Mouse (Mus musculus): ENCODE data around the gene Derl3. TPM values are rescaled to one million over a fixed set of nuclear protein-coding genes. Genes with fewer than 3 reads are reported as not detected.

The Derl3 gene
- total RNA-seq (2023), result 3.4 TPM

DNA sequence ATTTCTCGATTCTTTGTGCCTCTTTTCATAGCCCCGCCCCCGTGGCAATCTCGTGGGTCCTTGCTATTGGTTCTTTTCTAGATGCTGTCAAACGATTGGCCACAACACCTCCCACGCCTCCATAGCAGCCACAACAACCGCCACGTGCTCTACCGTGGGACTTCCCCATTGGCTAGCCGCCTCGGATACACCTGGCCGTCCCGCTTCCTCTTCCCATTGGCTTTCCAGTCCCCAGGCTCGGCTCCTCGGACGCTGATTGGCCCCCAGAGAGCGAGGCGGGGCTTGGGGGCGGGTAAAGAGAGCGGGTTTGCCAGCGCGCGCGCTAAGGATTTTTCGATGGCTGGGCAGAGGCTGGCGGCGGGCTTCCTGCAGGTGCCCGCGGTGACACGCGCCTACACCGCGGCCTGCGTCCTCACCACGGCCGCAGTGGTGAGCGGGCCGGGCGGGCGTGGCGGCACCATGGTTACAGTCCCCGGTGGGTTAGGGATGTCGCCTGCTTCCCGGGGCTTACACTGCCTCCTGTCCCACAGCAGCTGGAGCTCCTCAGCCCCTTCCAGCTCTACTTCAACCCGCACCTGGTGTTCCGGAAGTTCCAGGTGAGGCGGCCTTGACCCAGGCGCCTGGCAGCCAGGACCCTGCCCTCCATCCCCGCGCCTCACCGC is at the start of gene Derl3:
TSS of gene Derl3 (plus strand) at position 325 of the 662 bp plus-strand sequence.

DNA sequence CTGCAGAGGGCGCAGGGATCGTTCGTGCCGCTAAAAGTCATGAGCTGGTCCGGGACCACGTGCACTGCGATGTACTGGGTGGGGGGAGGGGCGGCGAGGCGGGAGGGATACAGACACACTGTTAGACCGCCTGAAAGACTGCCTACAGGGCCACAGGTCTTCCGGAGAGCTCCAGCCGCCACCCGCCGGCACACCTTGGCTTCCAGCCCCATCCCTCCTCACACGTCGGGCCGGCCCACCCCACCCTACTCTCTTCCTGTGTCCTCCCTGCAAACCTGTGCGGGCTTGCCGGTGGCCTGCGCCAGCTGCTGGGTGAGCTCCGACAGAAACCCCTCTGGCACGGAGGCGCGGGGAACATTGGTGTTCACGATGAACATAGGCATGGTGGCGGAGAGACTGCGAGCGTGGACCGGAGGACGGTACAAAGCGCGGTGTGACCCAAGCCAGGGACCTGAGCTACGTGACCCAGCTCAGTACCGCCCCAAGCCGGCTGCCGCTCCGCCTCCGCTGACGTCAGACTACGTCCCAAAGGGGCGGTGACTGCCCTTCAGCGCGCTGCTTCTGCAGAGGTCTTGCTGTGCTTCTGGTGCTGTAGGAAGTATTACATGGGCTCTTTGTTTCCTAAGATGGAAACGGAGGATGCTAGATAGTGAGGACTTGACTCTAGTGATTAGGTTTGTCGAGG is 33.3 kb upstream of the Derl3 start, which contains the start of gene Mif:
TSS of gene Mif (minus strand) at position 455 of the 685 bp plus-strand sequence.

DNA sequence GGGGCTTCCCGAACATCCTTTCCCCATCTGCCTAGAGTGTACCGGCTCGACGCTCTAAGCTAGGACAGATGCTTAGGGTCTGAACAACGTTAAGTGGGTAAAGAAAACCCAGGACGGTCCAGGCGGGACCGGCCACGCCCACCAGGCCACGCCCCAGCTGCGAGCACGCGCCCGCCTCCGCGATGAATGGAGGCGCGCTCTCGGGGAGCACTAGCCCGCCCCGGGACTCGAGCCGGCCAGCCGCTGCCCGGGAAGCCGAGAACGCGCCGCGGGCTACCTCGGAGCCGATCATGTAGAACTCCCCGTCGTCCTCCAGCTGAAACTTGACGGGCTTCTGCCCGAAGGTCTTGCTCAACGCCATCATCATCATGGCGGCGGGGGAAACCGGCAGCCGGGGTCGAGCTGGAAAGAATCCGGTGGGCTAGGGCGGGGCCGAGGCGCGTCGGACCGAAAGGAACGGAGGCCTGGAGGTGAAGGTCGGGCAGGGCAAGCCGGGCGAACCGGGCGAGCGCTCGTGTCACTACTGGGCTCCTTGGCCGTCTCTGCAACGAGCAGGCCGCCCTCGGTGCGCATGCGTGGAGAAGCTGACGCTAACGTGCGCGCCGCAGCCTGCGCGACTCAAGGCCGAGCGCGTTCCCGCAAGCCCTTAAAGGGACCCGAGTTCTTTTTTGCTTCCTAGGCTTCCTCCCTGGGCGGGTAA is 28.0 kb downstream of the Derl3 start, which contains the start of gene Smarcb1:
TSS of gene Smarcb1 (minus strand) at position 592 of the 700 bp plus-strand sequence.

DNA sequence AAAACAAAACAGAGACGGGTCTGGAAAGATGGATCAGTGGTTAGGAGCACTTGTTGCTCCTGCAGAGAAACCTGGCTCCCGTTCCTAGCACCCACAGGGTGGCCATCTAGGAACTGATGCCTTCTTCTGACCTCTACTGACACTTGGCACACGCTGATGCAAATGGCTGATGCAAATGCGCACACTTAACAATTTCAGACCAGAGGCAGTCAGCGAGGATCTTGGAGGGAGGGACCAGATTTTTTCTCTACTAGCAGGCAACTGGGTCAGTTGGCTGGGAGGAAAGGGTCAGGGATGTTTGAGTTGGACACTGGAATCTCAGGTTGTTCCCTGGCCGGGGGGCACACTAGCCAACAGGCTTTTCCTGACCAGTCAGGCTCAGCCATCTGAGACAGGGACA is 39.7 kb downstream of the Derl3 start, which contains the start of gene Chchd10:
TSS of gene Chchd10 (plus strand) at position 240 of the 400 bp plus-strand sequence.

DNA sequence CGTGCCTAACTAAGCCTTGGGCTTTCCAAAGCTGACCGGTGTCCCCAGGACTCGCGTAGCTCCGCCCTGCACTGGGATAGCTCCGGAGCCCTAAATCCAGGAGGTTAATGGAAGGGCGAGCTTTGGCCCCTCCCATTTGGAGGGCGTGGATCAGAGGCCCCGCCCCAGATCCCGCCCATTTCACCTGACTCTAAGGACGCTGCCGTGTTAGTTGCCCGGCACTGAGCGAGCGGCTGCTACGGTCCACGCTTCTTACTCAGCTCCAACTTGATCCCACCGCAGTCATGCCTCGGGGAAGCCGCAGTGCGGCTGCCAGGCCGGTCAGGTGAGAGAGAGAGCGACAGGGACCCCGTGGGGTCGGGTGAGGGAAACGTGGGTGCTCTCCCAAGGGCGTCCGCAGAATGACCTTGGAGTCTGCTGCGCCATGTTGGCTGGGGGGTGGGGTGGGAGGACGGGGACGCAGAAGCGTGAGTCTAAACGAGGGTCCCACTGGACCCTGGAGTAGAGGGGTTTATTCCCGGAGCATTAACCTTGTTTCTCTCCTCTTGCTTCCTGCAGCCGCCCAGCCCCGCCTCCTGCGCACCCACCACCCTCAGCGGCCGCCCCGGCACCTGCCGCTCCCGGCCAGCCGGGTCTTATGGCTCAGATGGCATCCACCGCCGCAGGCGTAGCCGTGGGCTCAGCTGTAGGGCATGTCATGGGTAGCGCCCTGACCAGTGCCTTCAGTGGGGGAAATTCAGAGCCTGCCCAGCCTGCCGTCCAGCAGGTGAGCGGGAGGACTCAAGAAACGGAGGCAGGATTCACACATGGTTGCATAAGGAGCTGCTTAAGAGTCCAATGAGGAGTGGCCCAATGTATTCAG is 42.7 kb downstream of the Derl3 start, which contains the start of gene Mmp11:
TSS of gene Mmp11 (minus strand) at position 817 of the 862 bp plus-strand sequence.

DNA sequence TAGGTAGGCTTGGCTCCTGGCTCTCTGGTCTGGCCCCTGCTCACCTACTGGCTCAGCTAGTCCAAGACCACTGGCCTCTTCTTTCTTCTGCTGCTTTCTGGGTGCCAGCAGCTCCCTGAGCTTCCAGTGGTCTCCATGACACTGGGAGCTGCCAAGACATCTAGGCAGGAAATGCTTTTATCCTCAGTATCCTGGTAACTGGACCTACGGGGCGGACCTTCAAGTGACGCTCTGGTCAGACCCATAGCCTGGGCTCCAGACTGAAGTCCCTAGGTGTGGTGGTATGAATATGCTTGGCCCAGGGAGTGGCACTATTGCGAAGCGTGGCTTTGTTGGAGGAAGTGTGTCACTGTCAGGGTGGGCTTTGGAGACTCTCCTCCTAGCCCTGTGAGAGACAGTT is 47.3 kb downstream of the Derl3 start, which contains the start of gene Gm867:
TSS of gene Gm867 (minus strand) at position 153 of the 400 bp plus-strand sequence.

DNA sequence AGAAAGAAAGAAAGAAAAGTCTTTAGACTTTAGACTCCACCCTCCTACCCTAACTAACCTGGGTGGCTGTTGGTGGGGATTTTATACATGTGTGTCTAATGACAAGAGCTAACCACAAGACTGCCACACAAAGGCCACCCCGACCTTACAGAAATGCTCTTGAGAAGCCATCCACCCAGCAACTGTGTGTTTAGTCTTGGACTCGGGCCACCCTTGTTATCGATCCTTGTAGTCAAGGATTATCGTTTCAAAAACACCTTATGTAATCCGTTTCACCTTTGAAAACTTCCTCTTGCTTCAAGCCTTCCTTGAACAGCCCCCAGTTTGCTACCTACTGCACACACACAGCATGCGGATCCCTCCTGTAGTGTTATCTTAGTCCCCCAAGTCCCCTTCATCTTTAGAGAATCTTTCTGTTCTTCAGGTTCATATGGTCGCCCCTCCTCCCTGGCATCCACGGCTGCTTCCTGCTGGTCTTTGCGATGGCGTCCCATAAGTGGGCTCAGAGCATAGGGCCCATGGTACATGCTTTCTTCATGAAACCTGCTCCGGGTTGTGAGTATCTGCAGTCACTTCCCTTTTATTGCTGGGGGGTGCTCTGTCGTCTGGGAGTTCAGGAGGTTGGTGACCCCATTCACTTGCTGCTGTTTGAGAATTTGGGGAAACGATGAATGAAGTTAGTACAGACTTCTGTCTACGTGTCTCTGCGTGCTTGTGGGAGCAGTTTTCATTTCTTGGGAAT is 49.7 kb downstream of the Derl3 start, which contains the start of gene Vpreb3:
TSS of gene Vpreb3 (plus strand) at position 322 of the 742 bp plus-strand sequence.

Other genes starting within 250 kb of the Derl3 start
- gene Susd2, start 249.4 kb upstream of the Derl3 start, total RNA-seq (2023), result 4.2 TPM
- gene Cabin1, start 129.1 kb upstream of the Derl3 start, total RNA-seq (2023), result 129 TPM
- 28.8 TPM for gene Ddt, start 120.0 kb upstream of the Derl3 start, total RNA-seq (2023)
- gene Gm20441, start 112.5 kb upstream of the Derl3 start, total RNA-seq (2023), result not detected
- 4.0 TPM for gene Gstt3, start 112.0 kb upstream of the Derl3 start, total RNA-seq (2023)
- gene Gstt1, start 94.8 kb upstream of the Derl3 start, total RNA-seq (2023), result not detected
- not detected for gene Gstt4, start 70.9 kb upstream of the Derl3 start, total RNA-seq (2023)
- gene Gstt2, start 56.0 kb upstream of the Derl3 start, total RNA-seq (2023), result 41.2 TPM
- 289 TPM for gene Mif, start 33.2 kb upstream of the Derl3 start, total RNA-seq (2023)
- gene Smarcb1, start 28.2 kb downstream of the Derl3 start, total RNA-seq (2023), result 54.4 TPM
- 22.5 TPM for gene Chchd10, start 39.7 kb downstream of the Derl3 start, total RNA-seq (2023)
- 2.2 TPM for gene Mmp11, start 43.1 kb downstream of the Derl3 start, total RNA-seq (2023)
- gene Gm867, start 47.3 kb downstream of the Derl3 start, total RNA-seq (2023), result not detected
- gene Vpreb3, start 49.6 kb downstream of the Derl3 start, total RNA-seq (2023), result 11.1 TPM
- gene Gm5134, start 61.1 kb downstream of the Derl3 start, total RNA-seq (2023), result 0.95 TPM
- gene Zfp280b, start 139.2 kb downstream of the Derl3 start, total RNA-seq (2023), result 18.5 TPM
- gene Slc5a4b, start 217.5 kb downstream of the Derl3 start, total RNA-seq (2023), result not detected